In genomic region chr15:97501420-97501819, GRCm38 (mm10) we compare ENCODE assay signal across 16 mouse cellular contexts.
DNase-seq lines count a peak whose midpoint lies in the region; ATAC-seq and TF ChIP-seq lines count a peak whose summit lies in the region.
"Had no signal": no experiment of that assay in that cellular context is flagged by ENCODE, and none has a peak within 500 bp of the region (broad histone marks: within the 10 kb centered on the region; RNA-seq: fewer than 3 reads in every experiment).

No protein-coding gene starts in this region.

- intact Hi-C loops in heart, postnatal 36 days (cut with DNase I) = no loop called here

- no peak overlapping the region for H3K27ac ChIP-seq in lung, postnatal 0 days (ENCODE audit: low read length)
- no peak overlapping the region for H3K27ac ChIP-seq in MEL (ENCODE audit: control insufficient read depth, low read depth, low read length)
- H3K27ac ChIP-seq in kidney, embryonic 14.5 days (ENCODE audit: low read depth, low read length) = no peak overlapping the region
- H3K27ac ChIP-seq: embryonic facial prominence, embryonic 13.5 days; kidney, postnatal 0 days; limb, embryonic 10.5 days; liver, embryonic 14.5 days; midbrain, embryonic 12.5 days had no signal

- H3K36me3 ChIP-seq in lung, postnatal 0 days (ENCODE audit: insufficient read depth, low read length) = no peaks in the 10 kb centered on the region
- H3K36me3 ChIP-seq in C2C12 (ENCODE audit: control insufficient read depth, insufficient read depth) = no peaks in the 10 kb centered on the region
- H3K36me3 ChIP-seq in MEL (ENCODE audit: control insufficient read depth in 1 of 2, insufficient read depth in 2 of 2, low read length in 2 of 2) = peaks cover 0 to 10% of the 10 kb centered on the region in 2 experiments; a peak in 2 of 4 replicates
- H3K36me3 ChIP-seq in kidney, embryonic 14.5 days (ENCODE audit: control insufficient read depth, insufficient read depth, low read length) = no peaks in the 10 kb centered on the region
- H3K36me3 ChIP-seq: embryonic facial prominence, embryonic 13.5 days; limb, embryonic 10.5 days; midbrain, embryonic 12.5 days had no signal

- no peak for TF ChIP-seq EP300 in lung, postnatal 0 days (IDR thresholded peaks at IDR 0.05)
- TF ChIP-seq EP300 in MEL (IDR thresholded peaks at IDR 0.05; ENCODE audit: low read depth in 1 of 2, low read length in 2 of 2) = peak; percentile 71 to 74

- TF ChIP-seq CTCF in lung, postnatal 0 days (IDR thresholded peaks at IDR 0.05) = no peak
- TF ChIP-seq CTCF in C2C12 (IDR thresholded peaks at IDR 0.05; ENCODE audit: control insufficient read depth, insufficient read depth, insufficient read length) (no peak), MEL (IDR thresholded peaks at IDR 0.05 in 2 of 3, conservative IDR thresholded peaks at IDR 0.05 in 1 of 3; ENCODE audit: control insufficient read depth in 1 of 3, insufficient read depth in 1 of 3, low read depth in 2 of 3, low read length in 3 of 3, poor library complexity in 1 of 3, severe bottlenecking in 1 of 3) (no peak)

- no peak overlapping the region for H3K4me2 ChIP-seq in lung, postnatal 0 days (replicated peaks; ENCODE audit: low read depth, low read length)
- H3K4me2 ChIP-seq in kidney, embryonic 14.5 days (replicated peaks; ENCODE audit: low read depth, low read length) = no peak overlapping the region
- H3K4me2 ChIP-seq: embryonic facial prominence, embryonic 13.5 days; midbrain, embryonic 12.5 days had no signal

- no peak overlapping the region for H3K4me3 ChIP-seq in lung, postnatal 0 days (ENCODE audit: low read depth, low read length)
- H3K4me3 ChIP-seq in C2C12 (ENCODE audit: insufficient read depth, poor library complexity, severe bottlenecking) (no peak overlapping the region), MEL (ENCODE audit: control insufficient read depth in 1 of 2, insufficient read depth in 1 of 2, low read depth in 2 of 2, low read length in 2 of 2) (no peak overlapping the region)
- no peak overlapping the region for H3K4me3 ChIP-seq in kidney, embryonic 14.5 days (ENCODE audit: low read length)
- H3K4me3 ChIP-seq: embryonic facial prominence, embryonic 13.5 days; limb, embryonic 10.5 days; midbrain, embryonic 12.5 days had no signal

- no peak for ATAC-seq in lung, postnatal 0 days
- peak; percentile 78 for ATAC-seq in megakaryocyte, adult 5-6 weeks (ENCODE audit: poor library complexity, severe bottlenecking)
- ATAC-seq in kidney, embryonic 14.5 days (ENCODE audit: low FRiP score, low TSS enrichment) = no peak
- ATAC-seq: forebrain, embryonic 16.5 days had no signal

- H3K9me3 ChIP-seq in lung, postnatal 0 days (ENCODE audit: low read length) = no peaks in the 10 kb centered on the region
- H3K9me3 ChIP-seq in MEL (replicated peaks; ENCODE audit: insufficient read depth, low read length) = no peaks in the 10 kb centered on the region
- H3K9me3 ChIP-seq in kidney, embryonic 14.5 days (ENCODE audit: control insufficient read depth, low read length) = no peaks in the 10 kb centered on the region
- H3K9me3 ChIP-seq: embryonic facial prominence, embryonic 13.5 days; limb, embryonic 10.5 days; midbrain, embryonic 12.5 days had no signal

- H3K9ac ChIP-seq in lung, postnatal 0 days (replicated peaks; ENCODE audit: low read depth) = no peak overlapping the region
- no peak overlapping the region for H3K9ac ChIP-seq in MEL (ENCODE audit: control insufficient read depth, low read depth, low read length, poor library complexity, severe bottlenecking)
- no peak overlapping the region for H3K9ac ChIP-seq in kidney, embryonic 14.5 days (ENCODE audit: low read depth, low read length)
- H3K9ac ChIP-seq: embryonic facial prominence, embryonic 13.5 days; liver, embryonic 14.5 days; midbrain, embryonic 12.5 days had no signal

- H3K79me2 ChIP-seq in C2C12 (ENCODE audit: control insufficient read depth, insufficient read depth) = no peaks in the 10 kb centered on the region
- no peaks in the 10 kb centered on the region for H3K79me2 ChIP-seq in MEL (ENCODE audit: control insufficient read depth, insufficient read depth, low read length, poor library complexity)

- H3ac ChIP-seq in C2C12 (ENCODE audit: control insufficient read depth, insufficient read length, low read depth) = no peak overlapping the region

- WGBS in lung, postnatal 0 days = 58% methylated on average over 9 of the region's 9 CpGs
- WGBS in kidney, embryonic 14.5 days = 88% methylated on average over 9 of the region's 9 CpGs

- TF ChIP-seq POLR2A in MEL (IDR thresholded peaks at IDR 0.05; ENCODE audit: control insufficient read depth in 1 of 2, insufficient read depth in 1 of 2, low read depth in 1 of 2, low read length in 2 of 2, poor library complexity in 1 of 2) = no peak

- DNase-seq in lung, postnatal 0 days (ENCODE audit: low spot score) = peak; percentile 4
- DNase-seq in lung, postnatal 25 days (ENCODE audit: low spot score) = no peak
- DNase-seq in MEL (ENCODE audit: low read depth, low spot score) = peak; percentile 84
- DNase-seq in heart, postnatal 36 days = no peak
- DNase-seq: cerebellum, adult 9-10 months; gastrocnemius, postnatal 36 days; spleen, adult 18-20 months had no signal

- no peaks in the 10 kb centered on the region for H3K79me3 ChIP-seq in C2C12 (ENCODE audit: low read depth)

- H3K4me1 ChIP-seq in lung, postnatal 0 days (ENCODE audit: insufficient read depth, low read depth, low read length) = no peaks in the 10 kb centered on the region
- H3K4me1 ChIP-seq in MEL (ENCODE audit: control insufficient read depth in 1 of 2, insufficient read depth in 2 of 2, low read length in 2 of 2) = peaks cover 0 to 13% of the 10 kb centered on the region in 2 experiments; a peak in 2 of 4 replicates
- H3K4me1 ChIP-seq in kidney, embryonic 14.5 days (ENCODE audit: control insufficient read depth, insufficient read depth, low read length) = no peaks in the 10 kb centered on the region
- H3K4me1 ChIP-seq: embryonic facial prominence, embryonic 13.5 days; limb, embryonic 10.5 days; midbrain, embryonic 12.5 days had no signal

- TF ChIP-seq RAD21 in MEL (IDR thresholded peaks at IDR 0.05; ENCODE audit: low read depth, low read length) = no peak

- H3K27me3 ChIP-seq in lung, postnatal 0 days (replicated peaks; ENCODE audit: insufficient read depth, low read length) = no peaks in the 10 kb centered on the region
- H3K27me3 ChIP-seq in C2C12 (ENCODE audit: control insufficient read depth, insufficient read depth, insufficient read length) = no peaks in the 10 kb centered on the region
- H3K27me3 ChIP-seq in MEL (ENCODE audit: control insufficient read depth in 1 of 2, insufficient read depth in 2 of 2, low read length in 2 of 2) = no peaks in the 10 kb centered on the region
- H3K27me3 ChIP-seq in kidney, embryonic 14.5 days (ENCODE audit: control insufficient read depth, insufficient read depth, low read length) = no peaks in the 10 kb centered on the region
- H3K27me3 ChIP-seq: embryonic facial prominence, embryonic 13.5 days; midbrain, embryonic 12.5 days had no signal

TF ChIP-seq in C2C12, 6 proteins besides CTCF, POLR2A, EP300 and RAD21:
- TF ChIP-seq MYOD1 (IDR thresholded peaks at IDR 0.05; ENCODE audit: control insufficient read depth, insufficient read length, low read depth) (peak; percentile 4), MYOG (IDR thresholded peaks at IDR 0.05; ENCODE audit: control insufficient read depth, extremely low read depth, insufficient read length) (no peak), CEBPB (IDR thresholded peaks at IDR 0.05; ENCODE audit: low read depth) (no peak), FOSL1 (IDR thresholded peaks at IDR 0.05; ENCODE audit: insufficient read depth, low read length, poor library complexity, severe bottlenecking) (no peak)

TF ChIP-seq in MEL, 35 proteins besides CTCF, POLR2A, EP300 and RAD21:
- no peak for TF ChIP-seq SMC3 (IDR thresholded peaks at IDR 0.05; ENCODE audit: low read depth, low read length)
- no peak for TF ChIP-seq E2F4 (IDR thresholded peaks at IDR 0.05; ENCODE audit: borderline replicate concordance, low read depth, low read length)
- TF ChIP-seq TCF12 (IDR thresholded peaks at IDR 0.05; ENCODE audit: low read depth, low read length) = peak; percentile 6; the same call in 1 of the 2 replicates
- TF ChIP-seq GATA1 (IDR thresholded peaks at IDR 0.05; ENCODE audit: low read depth, low read length) = peak; percentile 78
- peak; percentile 74; the same call in 1 of the 2 replicates for TF ChIP-seq ETS1 (IDR thresholded peaks at IDR 0.05; ENCODE audit: low read depth, low read length)
- TF ChIP-seq TBP (IDR thresholded peaks at IDR 0.05; ENCODE audit: low read depth, low read length) = 0 out of 2 replicates have a peak, but pooled peaks have one; percentile 41

Comparison
In these comparisons a context has a peak if more than half of its experiments do, and no peak if none do; other contexts are left out.
1. DNase-seq: peak in lung, postnatal 0 days (single experiment) and MEL (single experiment); none in lung, postnatal 25 days (single experiment) and heart, postnatal 36 days (0 of 2).